Mouse (Mus musculus) MEL (cell line): ENCODE data around the gene Ubr7.

ENCODE experiments used
- CHD1 ChIP-seq: IDR thresholded peaks from 2 replicates; pipeline ENCODE4 v1.6.1; 2012; ENCODE audit warnings: low read depth, mild to moderate bottlenecking, inconsistent platforms, low read length, improper control_type of control experiment
- CTCF ChIP-seq, 3 experiments: IDR thresholded peaks in 2 of 3; conservative IDR thresholded peaks in 1 of 3; 2 replicates each; pipeline ENCODE4 v1.5.1; 2011 to 2012; ENCODE audit warnings: low read length in 3 of 3, low read depth in 2 of 3, mild to moderate bottlenecking in 2 of 3, improper control_type of control experiment in 1 of 3, inconsistent platforms in 1 of 3, mixed read lengths in 1 of 3, moderate library complexity in 1 of 3; ENCODE audit not compliant: control insufficient read depth in 1 of 3, insufficient read depth in 1 of 3, poor library complexity in 1 of 3, severe bottlenecking in 1 of 3
- EP300 ChIP-seq, 2 experiments: IDR thresholded peaks; 2 replicates each; pipeline ENCODE4 v1.6.1; 2011; ENCODE audit warnings: improper control_type of control experiment in 2 of 2, low read length in 2 of 2, low read depth in 1 of 2, mild to moderate bottlenecking in 1 of 2
- MAX ChIP-seq: IDR thresholded peaks from 2 replicates; pipeline ENCODE4 v1.6.1; 2011; ENCODE audit warnings: low read length, improper control_type of control experiment
- POLR2AphosphoS2 ChIP-seq: IDR thresholded peaks from 2 replicates; pipeline ENCODE4 v1.6.1; 2011; ENCODE audit warnings: low read length, improper control_type of control experiment
- RAD21 ChIP-seq: IDR thresholded peaks from 2 replicates; pipeline ENCODE4 v1.6.1; 2011; ENCODE audit warnings: mild to moderate bottlenecking, low read depth, low read length, improper control_type of control experiment
- TAL1 ChIP-seq: IDR thresholded peaks from 2 replicates; pipeline ENCODE4 v1.6.1; 2012; ENCODE audit warnings: mild to moderate bottlenecking, inconsistent platforms, low read length, moderate library complexity, mixed read lengths
- ZKSCAN1 ChIP-seq: IDR thresholded peaks from 2 replicates; pipeline ENCODE4 v1.6.1; 2012; ENCODE audit warnings: low read depth, mild to moderate bottlenecking, inconsistent platforms, low read length, improper control_type of control experiment, moderate library complexity

DNA sequence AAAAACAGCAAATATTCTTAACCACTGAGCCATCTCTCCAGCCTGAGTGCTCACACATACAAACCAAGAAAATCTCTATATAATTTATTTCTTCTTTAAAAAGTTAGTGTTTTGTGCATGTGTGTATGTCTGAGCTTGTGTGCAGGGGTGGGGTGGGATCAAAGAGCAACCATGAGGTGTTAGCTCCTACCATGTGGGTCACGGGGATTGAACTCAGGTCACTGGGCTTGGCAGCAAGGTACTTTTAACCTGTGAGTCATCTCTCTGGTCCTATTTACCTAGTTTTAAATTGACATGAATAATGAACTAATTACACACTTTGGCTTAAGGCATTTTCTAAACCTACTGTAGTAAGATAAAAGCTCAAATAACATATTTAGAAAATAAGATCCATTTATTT, 68.6 kb downstream of the Ubr7 start:
- TF ChIP-seq MAX, result no peak
- TF ChIP-seq ZKSCAN1, result no peak
- TF ChIP-seq CHD1, result no peak
- no peak for TF ChIP-seq CTCF (IDR thresholded peaks at IDR 0.05 in 2 of 3, conservative IDR thresholded peaks at IDR 0.05 in 1 of 3; ENCODE audit: control insufficient read depth in 1 of 3, insufficient read depth in 1 of 3, low read depth in 2 of 3, low read length in 3 of 3, poor library complexity in 1 of 3, severe bottlenecking in 1 of 3)
- no peak for TF ChIP-seq EP300 (IDR thresholded peaks at IDR 0.05; ENCODE audit: low read depth in 1 of 2, low read length in 2 of 2)
- no peak for TF ChIP-seq POLR2AphosphoS2
- TF ChIP-seq RAD21, result no peak
- no peak for TF ChIP-seq TAL1
